Mouse (Mus musculus): Measurements from ENCODE around the gene Sgsh. TPM values are rescaled to one million over a fixed set of nuclear protein-coding genes. Genes with fewer than 3 reads are reported as not detected.

Gene Sgsh
- polyA plus RNA-seq, 1 experiment from 2014 or later: 8.4 TPM

DNA sequence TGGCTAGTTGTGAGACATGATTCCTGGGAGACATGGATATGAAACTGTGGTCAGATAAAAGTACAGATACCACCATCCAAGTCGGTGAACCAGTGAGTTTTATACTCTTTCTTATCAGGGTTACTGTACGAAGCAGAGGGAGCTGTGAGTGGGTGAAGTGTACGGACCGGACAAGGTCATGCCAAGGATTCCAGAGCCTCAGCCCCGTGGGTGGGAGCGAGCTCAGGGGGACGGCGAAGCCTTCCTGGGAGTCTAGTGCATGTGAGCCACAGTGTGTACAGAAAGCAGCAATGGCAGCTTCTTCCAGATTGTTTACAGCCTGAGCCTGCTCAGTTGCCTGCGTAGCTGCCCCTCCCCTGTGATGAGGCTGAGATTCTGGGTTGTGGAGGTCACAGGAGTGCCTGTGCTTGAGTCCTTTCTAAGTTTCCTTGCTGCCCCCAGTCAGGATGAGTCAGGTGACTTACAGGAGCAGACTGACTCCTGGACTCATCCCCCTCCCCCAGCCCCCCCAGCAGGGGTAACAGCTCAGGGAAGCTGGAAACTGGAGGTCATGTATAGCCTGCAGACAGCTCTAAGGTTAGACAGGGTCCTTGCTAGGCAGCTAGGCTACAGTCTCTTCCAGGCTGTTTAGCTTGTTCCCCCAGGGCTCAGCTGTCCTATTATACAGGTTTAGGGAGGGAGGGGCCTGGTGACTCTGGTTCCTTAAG lies 26.4 kb upstream of the Sgsh start:
- H3K9me3 ChIP-seq (ENCODE audit: control insufficient read depth, low read length): no peaks in the 10 kb centered on the region
- no peak overlapping the region for H3K4me2 ChIP-seq (ENCODE audit: low read depth, low read length)
- no peak overlapping the region for H3K9ac ChIP-seq (ENCODE audit: low read length)
- no peaks in the 10 kb centered on the region for H3K4me1 ChIP-seq (replicated peaks; ENCODE audit: control insufficient read depth, insufficient read depth, low read length)
- no peak overlapping the region for H3K27ac ChIP-seq (ENCODE audit: low read length)
- no peak for ATAC-seq (ENCODE audit: low read depth)
- H3K27me3 ChIP-seq (ENCODE audit: control insufficient read depth, insufficient read depth, low read depth, low read length): no peaks in the 10 kb centered on the region
- no peaks in the 10 kb centered on the region for H3K36me3 ChIP-seq (ENCODE audit: control insufficient read depth, insufficient read depth, low read length)
- no peak overlapping the region for H3K4me3 ChIP-seq (ENCODE audit: low read length)
- 46% methylated on average over 9 of the region's 9 CpGs for WGBS

DNA sequence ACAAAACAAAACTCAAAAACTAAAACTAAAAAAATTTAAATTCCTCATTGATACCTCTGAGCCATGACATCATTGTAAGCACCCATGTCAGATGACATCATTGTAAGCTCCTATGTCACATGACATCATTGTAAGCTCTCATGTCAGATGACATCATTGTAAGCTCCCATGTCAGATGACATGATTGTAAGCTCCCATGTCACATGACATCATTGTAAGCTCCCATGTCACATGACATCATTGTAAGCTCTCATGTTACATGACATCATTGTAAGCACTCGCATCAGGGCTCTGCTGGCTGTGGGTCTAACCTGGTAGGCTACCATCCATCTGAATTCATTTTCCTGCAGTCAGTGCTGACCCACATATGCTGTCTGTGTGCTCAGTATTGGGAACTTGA lies 23.2 kb upstream of the Sgsh start:
- H3K9me3 ChIP-seq (ENCODE audit: control insufficient read depth, low read length): no peaks in the 10 kb centered on the region
- no peak overlapping the region for H3K9ac ChIP-seq (ENCODE audit: low read length)
- ATAC-seq (ENCODE audit: low read depth): no peak
- WGBS: 92% methylated on average over 1 of the region's 1 CpGs
- no peaks in the 10 kb centered on the region for H3K4me1 ChIP-seq (replicated peaks; ENCODE audit: control insufficient read depth, insufficient read depth, low read length)
- H3K4me3 ChIP-seq (ENCODE audit: low read length): no peak overlapping the region
- no peak overlapping the region for H3K27ac ChIP-seq (ENCODE audit: low read length)
- H3K27me3 ChIP-seq (ENCODE audit: control insufficient read depth, insufficient read depth, low read depth, low read length): no peaks in the 10 kb centered on the region
- no peaks in the 10 kb centered on the region for H3K36me3 ChIP-seq (ENCODE audit: control insufficient read depth, insufficient read depth, low read length)
- H3K4me2 ChIP-seq (ENCODE audit: low read depth, low read length): no peak overlapping the region

DNA sequence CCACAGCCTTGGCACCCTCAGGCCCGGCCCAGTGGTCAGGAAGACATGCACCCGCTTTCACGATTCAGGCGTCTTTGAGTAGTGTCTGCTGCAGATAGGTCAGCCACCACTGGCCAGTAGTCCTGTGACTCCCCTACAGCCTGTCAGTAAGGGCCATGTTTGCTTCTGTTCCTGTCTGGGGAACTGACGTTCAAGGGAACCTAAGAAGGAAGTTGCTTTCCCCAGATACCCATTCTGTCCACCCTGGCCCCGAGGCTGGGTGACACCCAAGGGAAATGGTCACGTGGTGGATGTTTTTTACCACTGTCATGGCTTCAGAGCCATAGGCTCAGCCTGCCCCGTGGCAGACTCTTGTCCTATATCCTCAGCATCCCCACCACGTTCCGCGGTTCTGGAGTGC lies 22.0 kb upstream of the Sgsh start:
- Histone ChIP-seq H3K4me3 (ENCODE audit: low read length) (no peak overlapping the region), H3K4me1 (replicated peaks; ENCODE audit: control insufficient read depth, insufficient read depth, low read length) (no peaks in the 10 kb centered on the region), H3K27me3 (ENCODE audit: control insufficient read depth, insufficient read depth, low read depth, low read length) (no peaks in the 10 kb centered on the region), H3K9ac (ENCODE audit: low read length) (no peak overlapping the region), H3K9me3 (ENCODE audit: control insufficient read depth, low read length) (no peaks in the 10 kb centered on the region), H3K4me2 (ENCODE audit: low read depth, low read length) (no peak overlapping the region), H3K36me3 (ENCODE audit: control insufficient read depth, insufficient read depth, low read length) (no peaks in the 10 kb centered on the region), H3K27ac (ENCODE audit: low read length) (no peak overlapping the region)
- 88% methylated on average over 11 of the region's 11 CpGs for WGBS
- ATAC-seq (ENCODE audit: low read depth): no peak

DNA sequence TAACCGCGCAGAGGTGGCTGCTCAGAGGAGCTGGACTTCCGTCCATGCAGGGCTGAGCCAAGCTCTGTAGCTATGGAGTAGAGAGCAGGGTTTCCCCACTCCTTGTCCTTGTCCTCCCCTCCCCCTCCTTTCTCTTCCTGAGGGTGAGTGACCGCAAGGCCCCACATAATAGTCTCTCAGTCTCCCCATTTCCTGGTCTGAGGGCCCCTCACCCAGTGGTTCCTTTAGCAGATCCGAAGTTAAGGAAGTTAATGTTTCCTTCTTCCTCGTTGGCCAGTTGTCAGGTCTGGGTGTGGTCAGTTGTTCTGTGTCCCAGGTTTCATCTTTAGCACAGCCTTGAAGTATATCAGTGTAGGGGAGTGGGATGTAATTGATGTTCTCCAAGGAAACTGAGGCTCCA lies 20.1 kb upstream of the Sgsh start:
- Histone ChIP-seq H3K27ac (ENCODE audit: low read length) (no peak overlapping the region), H3K4me1 (replicated peaks; ENCODE audit: control insufficient read depth, insufficient read depth, low read length) (no peaks in the 10 kb centered on the region), H3K4me3 (ENCODE audit: low read length) (no peak overlapping the region), H3K9ac (ENCODE audit: low read length) (no peak overlapping the region), H3K27me3 (ENCODE audit: control insufficient read depth, insufficient read depth, low read depth, low read length) (no peaks in the 10 kb centered on the region), H3K4me2 (ENCODE audit: low read depth, low read length) (no peak overlapping the region), H3K9me3 (ENCODE audit: control insufficient read depth, low read length) (no peaks in the 10 kb centered on the region), H3K36me3 (ENCODE audit: control insufficient read depth, insufficient read depth, low read length) (no peaks in the 10 kb centered on the region)
- ATAC-seq (ENCODE audit: low read depth): peak; percentile 41; the same call in 1 of the 2 replicates
- 67% methylated on average over 6 of the region's 6 CpGs for WGBS

DNA sequence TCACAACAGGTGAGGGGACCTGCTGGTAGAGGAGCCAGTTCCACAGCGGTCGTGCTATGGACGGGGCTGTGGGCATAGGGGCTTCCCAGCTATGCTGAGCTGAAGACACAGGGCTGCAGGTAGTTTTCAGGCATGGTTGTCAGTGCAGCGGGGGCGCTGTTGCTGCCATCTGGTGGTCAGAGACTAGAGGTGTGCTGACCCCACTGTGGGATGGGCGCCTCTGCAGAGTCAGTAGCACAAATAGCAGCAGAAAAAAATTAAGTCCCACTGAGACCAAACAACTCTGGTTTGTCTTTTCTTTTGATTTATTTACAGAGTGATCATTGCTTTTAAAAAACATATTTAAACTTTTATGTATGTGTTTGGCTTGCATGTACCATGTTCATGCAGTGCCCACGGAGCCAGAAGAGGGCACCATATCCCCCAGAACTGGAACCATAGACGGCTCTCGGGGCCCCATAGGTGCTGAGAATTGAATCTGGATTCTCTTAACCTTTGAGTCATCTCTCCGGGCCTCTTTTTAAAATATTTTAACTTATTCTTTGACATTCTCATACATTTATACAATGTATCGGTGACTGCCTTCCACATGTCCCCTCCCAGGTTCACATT lies 8.3 kb upstream of the Sgsh start:
- Histone ChIP-seq H3K27ac (ENCODE audit: low read length) (no peak overlapping the region), H3K36me3 (ENCODE audit: control insufficient read depth, insufficient read depth, low read length) (0 out of 2 replicates have a peak, but pooled peaks cover 3% of the 10 kb centered on the region), H3K4me2 (ENCODE audit: low read depth, low read length) (peak overlapping the region; percentile 19; the same call in 1 of the 2 replicates), H3K9ac (ENCODE audit: low read length) (0 out of 2 replicates have a peak overlapping the region, but pooled peaks have one; percentile 20), H3K9me3 (ENCODE audit: control insufficient read depth, low read length) (no peaks in the 10 kb centered on the region), H3K27me3 (ENCODE audit: control insufficient read depth, insufficient read depth, low read depth, low read length) (no peaks in the 10 kb centered on the region), H3K4me1 (replicated peaks; ENCODE audit: control insufficient read depth, insufficient read depth, low read length) (no peaks in the 10 kb centered on the region), H3K4me3 (ENCODE audit: low read length) (no peak overlapping the region)
- WGBS: 34% methylated on average over 11 of the region's 11 CpGs
- peak; percentile 87 for ATAC-seq (ENCODE audit: low read depth)

DNA sequence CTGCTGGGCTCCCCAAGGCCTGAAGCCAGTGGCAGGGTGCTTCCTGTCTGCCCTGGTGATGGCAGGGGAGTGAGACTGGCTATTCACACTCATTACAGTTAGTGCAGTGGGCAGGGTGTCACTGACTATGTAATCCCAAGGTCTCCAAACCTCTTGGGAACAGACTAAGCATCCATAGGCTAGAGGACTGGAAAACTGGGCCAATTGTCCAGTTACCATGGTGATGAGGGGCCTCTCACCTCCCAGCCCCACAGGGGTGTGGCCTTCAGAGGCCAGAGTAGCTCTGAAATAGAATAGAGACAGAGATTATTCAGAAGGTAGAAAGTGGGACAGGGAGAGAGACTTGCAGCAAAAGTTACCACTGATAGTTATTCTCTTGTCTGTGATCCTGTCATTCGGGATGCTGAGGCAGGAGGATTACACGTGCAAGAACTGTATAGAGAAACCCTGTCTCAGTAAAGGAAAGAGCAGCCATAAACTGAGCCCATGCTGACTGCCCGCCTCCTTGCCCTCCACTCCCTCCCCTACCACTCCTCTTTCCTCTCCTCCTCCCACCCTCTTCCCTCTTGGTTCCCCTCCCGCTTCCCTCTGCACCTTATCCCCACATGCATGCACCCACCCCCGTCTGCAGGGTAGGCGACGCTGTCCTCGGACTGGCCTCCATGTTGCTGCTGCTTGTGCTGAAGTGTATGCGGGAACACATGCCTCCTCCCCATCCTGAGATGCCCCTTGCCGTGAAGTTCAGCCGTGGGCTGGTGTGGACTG lies 7.6 kb upstream of the Sgsh start:
- H3K27me3 ChIP-seq (ENCODE audit: control insufficient read depth, insufficient read depth, low read depth, low read length): no peaks in the 10 kb centered on the region
- H3K36me3 ChIP-seq (ENCODE audit: control insufficient read depth, insufficient read depth, low read length): 0 out of 2 replicates have a peak, but pooled peaks cover 3% of the 10 kb centered on the region
- no peak overlapping the region for H3K4me3 ChIP-seq (ENCODE audit: low read length)
- no peaks in the 10 kb centered on the region for H3K9me3 ChIP-seq (ENCODE audit: control insufficient read depth, low read length)
- H3K4me1 ChIP-seq (replicated peaks; ENCODE audit: control insufficient read depth, insufficient read depth, low read length): no peaks in the 10 kb centered on the region
- WGBS: 35% methylated on average over 11 of the region's 11 CpGs
- no peak overlapping the region for H3K27ac ChIP-seq (ENCODE audit: low read length)
- peak overlapping the region; percentile 19; the same call in 1 of the 2 replicates for H3K4me2 ChIP-seq (ENCODE audit: low read depth, low read length)
- no peak; the same call in 1 of the 2 replicates for ATAC-seq (ENCODE audit: low read depth)
- 0 out of 2 replicates have a peak overlapping the region, but pooled peaks have one; percentile 20 for H3K9ac ChIP-seq (ENCODE audit: low read length)

DNA sequence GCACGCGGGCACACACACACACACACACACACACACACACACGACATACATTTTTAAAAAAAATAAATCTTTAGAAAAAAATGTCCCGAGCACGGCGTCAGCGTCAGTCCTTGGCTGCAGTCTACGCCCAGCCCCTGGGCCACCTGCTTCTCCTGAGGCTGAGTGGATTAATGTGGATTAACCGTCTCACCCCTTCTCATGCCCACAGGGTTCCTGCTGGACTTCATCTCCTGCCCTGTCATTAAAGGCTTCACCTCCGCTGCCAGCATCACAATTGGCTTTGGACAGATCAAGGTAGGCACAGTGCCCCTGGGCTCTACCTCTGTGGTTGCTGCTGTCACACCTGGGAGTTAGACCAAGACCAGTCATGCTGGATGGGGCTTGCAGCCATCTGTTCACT lies 3.8 kb upstream of the Sgsh start:
- WGBS: 90% methylated on average over 10 of the region's 10 CpGs
- Histone ChIP-seq H3K27me3 (ENCODE audit: control insufficient read depth, insufficient read depth, low read depth, low read length) (no peaks in the 10 kb centered on the region), H3K4me2 (ENCODE audit: low read depth, low read length) (no peak overlapping the region), H3K36me3 (ENCODE audit: control insufficient read depth, insufficient read depth, low read length) (no peaks in the 10 kb centered on the region), H3K4me3 (ENCODE audit: low read length) (no peak overlapping the region), H3K9me3 (ENCODE audit: control insufficient read depth, low read length) (no peaks in the 10 kb centered on the region), H3K9ac (ENCODE audit: low read length) (no peak overlapping the region), H3K4me1 (replicated peaks; ENCODE audit: control insufficient read depth, insufficient read depth, low read length) (peaks cover 10% of the 10 kb centered on the region), H3K27ac (ENCODE audit: low read length) (no peak overlapping the region)
- no peak for ATAC-seq (ENCODE audit: low read depth)

DNA sequence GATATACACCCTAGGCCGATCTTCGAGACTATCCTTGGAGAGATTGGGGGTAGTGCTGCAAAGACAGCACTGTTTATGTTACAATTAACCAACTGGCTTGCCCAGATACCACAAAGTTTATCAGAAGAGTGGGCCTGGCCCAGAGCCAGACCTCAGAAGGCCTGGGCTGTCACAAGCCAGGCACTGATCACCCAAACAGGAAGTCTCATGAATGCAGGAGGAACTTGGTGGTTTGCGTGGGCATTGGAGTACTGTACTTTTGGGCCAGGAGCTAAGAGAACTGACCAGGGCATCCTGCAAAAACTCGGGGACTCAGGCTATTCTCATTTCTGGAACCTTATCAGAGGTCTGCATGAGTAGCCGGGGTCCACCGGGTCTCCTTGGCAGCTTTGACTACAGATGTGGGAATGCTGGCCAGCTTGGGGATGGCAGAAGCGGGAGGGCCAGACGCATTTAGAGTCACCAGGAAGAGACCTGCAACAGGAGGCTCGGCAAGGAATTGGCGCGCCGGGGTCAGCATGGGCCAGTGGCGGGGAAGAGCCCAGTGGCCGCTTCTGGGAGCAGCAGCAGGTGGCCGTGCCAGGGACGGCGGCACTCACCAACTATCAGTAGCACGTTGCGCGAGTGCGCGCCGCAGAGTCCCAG lies 416 bp downstream of the Sgsh start:
- 2% methylated on average over 23 of the region's 23 CpGs for WGBS
- H3K27me3 ChIP-seq (ENCODE audit: control insufficient read depth, insufficient read depth, low read depth, low read length): no peaks in the 10 kb centered on the region
- peak overlapping the region; percentile 88 for H3K4me2 ChIP-seq (ENCODE audit: low read depth, low read length)
- H3K36me3 ChIP-seq (ENCODE audit: control insufficient read depth, insufficient read depth, low read length): no peaks in the 10 kb centered on the region; the same call in 1 of the 2 replicates
- peak overlapping the region; percentile 82 for H3K9ac ChIP-seq (ENCODE audit: low read length)
- no peaks in the 10 kb centered on the region for H3K9me3 ChIP-seq (ENCODE audit: control insufficient read depth, low read length)
- ATAC-seq (ENCODE audit: low read depth): peak; percentile 59
- peaks cover 10% of the 10 kb centered on the region for H3K4me1 ChIP-seq (replicated peaks; ENCODE audit: control insufficient read depth, insufficient read depth, low read length)
- peak overlapping the region; percentile 90 for H3K27ac ChIP-seq (ENCODE audit: low read length)
- H3K4me3 ChIP-seq (ENCODE audit: low read length): peak overlapping the region; percentile 71

DNA sequence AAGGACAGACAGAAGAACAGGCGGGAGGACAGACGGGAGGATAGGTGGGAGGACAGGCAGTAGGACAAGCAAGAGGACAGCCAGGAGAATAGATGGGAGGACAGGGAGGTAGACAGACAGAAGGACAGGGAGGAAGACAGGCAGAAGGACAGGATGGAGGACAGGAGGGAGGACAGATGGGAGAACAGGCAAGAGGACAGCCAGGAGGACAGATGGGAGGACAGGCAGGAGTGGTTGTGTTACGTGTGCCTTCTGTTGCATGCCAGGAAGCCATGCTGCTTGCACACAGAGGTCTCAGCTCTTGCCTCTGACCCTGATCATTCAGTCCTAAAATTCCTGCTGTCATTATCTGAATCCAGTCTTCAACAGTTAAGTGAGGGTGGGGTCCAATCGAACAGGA lies 1.4 kb downstream of the Sgsh start:
- WGBS: 75% methylated on average over 4 of the region's 4 CpGs
- no peak overlapping the region for H3K4me2 ChIP-seq (ENCODE audit: low read depth, low read length)
- H3K27me3 ChIP-seq (ENCODE audit: control insufficient read depth, insufficient read depth, low read depth, low read length): no peaks in the 10 kb centered on the region
- H3K36me3 ChIP-seq (ENCODE audit: control insufficient read depth, insufficient read depth, low read length): no peaks in the 10 kb centered on the region; the same call in 1 of the 2 replicates
- peaks cover 10% of the 10 kb centered on the region for H3K4me1 ChIP-seq (replicated peaks; ENCODE audit: control insufficient read depth, insufficient read depth, low read length)
- no peak for ATAC-seq (ENCODE audit: low read depth)
- no peak overlapping the region; the same call in 1 of the 2 replicates for H3K27ac ChIP-seq (ENCODE audit: low read length)
- H3K9me3 ChIP-seq (ENCODE audit: control insufficient read depth, low read length): no peaks in the 10 kb centered on the region
- H3K4me3 ChIP-seq (ENCODE audit: low read length): no peak overlapping the region
- no peak overlapping the region for H3K9ac ChIP-seq (ENCODE audit: low read length)

Data from lung, embryonic 16.5 days (tissue).